Mouse (Mus musculus): ENCODE data around the gene Rap1gds1.

- TF ChIP-seq POLR2A (IDR thresholded peaks at IDR 0.05; ENCODE audit: control insufficient read depth, low read depth, low read length) (no peak), CTCF (IDR thresholded peaks at IDR 0.05; ENCODE audit: control insufficient read depth, insufficient read depth, insufficient replicate concordance, low read depth, low read length) (no peak)
Measured at GRCm38 (mm10) chr3:138905678-138906077, 169.3 kb downstream of the Rap1gds1 start.
